Mouse (Mus musculus): ENCODE measurements around the gene Cep135. TPM values are rescaled to one million over a fixed set of nuclear protein-coding genes. Genes with fewer than 3 reads are reported as not detected.

The Cep135 gene
- polyA plus RNA-seq, 1 experiment from 2014 or later: 9.6 TPM

Other genes with a start within 250 kb of the Cep135 start
- gene Nmu, start 224.9 kb upstream of the Cep135 start, polyA plus RNA-seq (2014; fragmentation: Nextera tagmentation; extraction: Ambion mirVana): not detected in 2 replicates
- not detected in 2 replicates for gene Gm7271, start 104.7 kb upstream of the Cep135 start, polyA plus RNA-seq (2014; fragmentation: Nextera tagmentation; extraction: Ambion mirVana)
- 29.1 and 30.6 TPM in 2 replicates for gene Exoc1, start 59.4 kb upstream of the Cep135 start, polyA plus RNA-seq (2014; fragmentation: Nextera tagmentation; extraction: Ambion mirVana)
- 34.8 and 35.8 TPM in 2 replicates for gene C530008M17Rik, start 67.8 kb downstream of the Cep135 start, polyA plus RNA-seq (2014; fragmentation: Nextera tagmentation; extraction: Ambion mirVana)